Mouse (Mus musculus) left cerebral cortex, postnatal 36 days (tissue): ENCODE results near the gene Ermp1. TPM values are rescaled to one million over a fixed set of nuclear protein-coding genes. Genes with fewer than 3 reads are reported as not detected.
"Not testable (repeated sequence)": the region's sequence is repeated elsewhere in the genome, so short reads cannot be mapped to it uniquely, and the experiment has no call there.

Experiments used
- DNase-seq, 2 experiments: peaks; one replicate each; pipeline ENCODE4 v3.0.0; 2021 to 2022; ENCODE audit warnings: low spot score in 2 of 2, mixed read lengths in 1 of 2
- intact Hi-C: fragments of 180-260 bp; cut with DNase I; formaldehyde crosslinking; loops from one replicate; pipeline ENCODE4 v1.15.1; 2025
- total RNA-seq, 2 experiments: library from RNA; stranded (reverse); gene quantifications; 2 replicates each; pipeline ENCODE4 v1.2.3; 2021

Gene Ermp1
- total RNA-seq, 2 experiments from 2014 or later, result 35.5 to 35.9 TPM

DNA sequence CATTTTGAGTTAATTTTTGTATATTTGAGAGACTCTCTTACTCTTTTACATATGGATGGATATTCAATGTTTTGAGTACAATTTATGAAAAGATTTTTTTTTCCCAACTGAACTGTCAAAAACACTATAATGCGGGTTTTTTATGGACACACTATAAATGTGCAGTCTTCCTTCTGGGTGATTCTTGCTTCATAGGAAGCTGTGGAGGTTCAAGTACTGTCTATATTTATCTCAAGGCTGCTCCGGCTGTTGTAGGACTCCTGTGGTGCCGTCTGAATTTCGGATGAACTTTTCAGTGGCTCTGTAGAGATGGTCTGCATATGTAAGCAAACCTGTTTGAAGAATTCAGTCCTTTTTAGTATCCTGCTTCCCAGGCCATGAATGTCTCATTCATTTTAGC is 40.0 kb downstream of the Ermp1 start:
- DNase-seq, result no peak
- intact Hi-C loops, result no loop called here

DNA sequence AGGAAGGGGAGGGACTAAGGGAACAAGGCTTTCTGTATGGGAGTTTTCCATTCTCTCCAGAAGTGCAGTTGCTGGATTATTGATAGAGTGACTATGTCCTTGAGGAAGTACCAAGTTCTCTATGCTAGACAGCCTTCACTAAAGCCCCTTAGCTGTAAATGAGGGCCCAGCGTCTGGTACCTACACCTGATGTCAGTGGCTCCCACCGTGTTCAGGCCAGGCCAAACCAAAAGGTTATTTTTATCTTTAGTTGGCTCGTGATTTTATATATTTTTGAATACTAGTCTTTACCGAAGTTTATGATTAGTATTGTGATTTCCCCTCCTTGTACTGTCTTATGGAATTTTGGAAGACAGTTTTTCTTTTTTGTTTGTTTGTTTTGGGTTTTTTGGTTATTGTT is 40.7 kb downstream of the Ermp1 start:
- intact Hi-C loops, result no loop called here
- no peak for DNase-seq

DNA sequence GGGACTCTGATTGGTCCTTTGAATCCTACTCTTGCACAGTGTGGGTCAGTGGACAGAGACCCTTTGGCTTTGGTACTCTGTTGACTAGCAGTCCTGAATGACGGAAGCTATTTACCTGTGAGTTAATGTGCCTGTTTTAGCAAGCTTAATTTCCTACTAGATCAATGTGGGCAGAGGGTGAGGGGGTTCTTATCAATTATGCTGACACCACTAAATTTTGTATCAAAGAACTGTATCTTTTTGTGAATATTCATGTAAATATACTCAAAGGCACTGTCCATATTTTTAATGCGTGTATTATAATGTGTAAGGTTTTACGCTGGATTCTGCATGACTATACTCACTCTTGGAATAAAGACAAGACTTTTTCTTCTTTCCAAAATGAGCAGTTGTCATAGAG is 43.6 kb downstream of the Ermp1 start:
- DNase-seq, result no peak
- intact Hi-C loops, result no loop called here

DNA sequence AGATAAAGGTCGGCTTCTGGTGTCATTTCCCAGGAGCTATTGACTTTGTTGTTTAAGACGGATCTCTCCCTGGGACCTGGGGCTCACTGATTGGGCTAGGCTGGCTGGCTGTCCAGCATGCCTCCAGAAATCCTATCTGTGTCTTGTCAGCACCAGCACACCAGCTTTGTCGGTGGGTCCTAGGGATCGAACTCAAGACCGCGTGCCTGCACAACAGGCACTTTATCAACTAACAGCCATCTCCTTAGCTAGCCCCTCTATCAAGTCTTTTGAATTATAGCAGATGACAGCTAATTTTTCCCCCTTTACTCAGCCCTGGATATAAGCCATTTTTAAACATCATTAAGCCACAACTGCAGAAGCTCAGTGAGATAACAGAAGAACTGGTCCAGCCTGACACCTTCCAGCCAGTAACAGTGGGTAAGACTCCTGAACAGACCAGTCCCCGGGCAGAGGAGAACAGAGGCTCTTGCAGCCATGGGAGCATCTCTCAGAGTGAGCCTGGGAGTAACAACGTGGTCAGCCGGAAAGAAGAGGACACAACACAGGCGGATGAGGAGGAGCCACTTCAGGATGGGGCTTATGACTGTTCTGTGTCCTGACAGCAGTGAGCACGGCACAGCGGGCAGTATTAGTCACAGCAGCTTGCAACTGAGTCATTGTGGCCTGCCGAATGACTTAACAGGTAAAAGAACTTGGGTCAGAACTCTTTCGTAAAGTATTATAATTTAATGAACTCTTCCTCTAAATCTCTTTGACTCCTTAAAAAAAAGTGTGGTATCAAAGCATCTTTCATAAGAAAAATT is 44.5 kb downstream of the Ermp1 start:
- no peak for DNase-seq
- intact Hi-C loops, result no loop called here

DNA sequence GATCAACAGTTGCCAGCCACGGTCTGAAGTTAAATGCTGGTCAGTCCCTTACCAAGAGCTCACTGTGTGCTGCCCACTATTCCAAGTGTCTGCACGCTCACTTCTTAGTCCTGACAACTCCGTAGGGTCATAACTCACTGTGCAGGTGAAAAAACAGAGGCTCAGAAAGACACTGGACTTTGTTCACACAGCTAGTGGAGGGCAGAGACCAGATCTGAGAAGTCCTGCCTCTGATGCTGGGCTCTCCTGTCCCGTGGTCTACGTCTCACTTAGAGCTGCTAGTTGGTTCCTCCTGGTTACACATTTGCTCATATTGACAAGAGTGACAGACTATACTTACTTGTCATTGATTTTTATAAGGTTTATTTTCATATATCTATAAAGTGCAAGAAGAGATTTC is 49.2 kb downstream of the Ermp1 start:
- intact Hi-C loops, result no loop called here
- no peak for DNase-seq

DNA sequence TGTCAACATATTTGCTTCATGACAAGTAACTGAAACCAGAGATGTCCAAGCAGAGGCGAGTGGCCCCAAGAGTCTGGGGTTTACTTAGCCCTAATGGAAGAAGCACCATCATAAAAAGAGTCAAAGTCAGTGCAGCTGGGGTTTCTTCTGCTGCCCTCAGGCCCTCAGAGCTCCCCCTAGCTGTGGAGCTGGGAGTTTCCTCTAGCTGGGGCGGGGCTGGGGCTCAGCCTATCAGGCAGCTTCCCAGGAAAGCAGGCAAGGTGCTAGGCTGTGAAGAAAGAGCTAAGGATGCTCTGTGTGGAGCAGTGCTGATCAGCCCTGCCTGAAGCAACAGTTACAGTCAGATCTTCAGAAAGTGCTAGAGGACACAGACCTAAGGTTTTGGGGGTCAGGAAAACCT is 51.2 kb downstream of the Ermp1 start:
- no peak for DNase-seq
- intact Hi-C loops, result no loop called here

DNA sequence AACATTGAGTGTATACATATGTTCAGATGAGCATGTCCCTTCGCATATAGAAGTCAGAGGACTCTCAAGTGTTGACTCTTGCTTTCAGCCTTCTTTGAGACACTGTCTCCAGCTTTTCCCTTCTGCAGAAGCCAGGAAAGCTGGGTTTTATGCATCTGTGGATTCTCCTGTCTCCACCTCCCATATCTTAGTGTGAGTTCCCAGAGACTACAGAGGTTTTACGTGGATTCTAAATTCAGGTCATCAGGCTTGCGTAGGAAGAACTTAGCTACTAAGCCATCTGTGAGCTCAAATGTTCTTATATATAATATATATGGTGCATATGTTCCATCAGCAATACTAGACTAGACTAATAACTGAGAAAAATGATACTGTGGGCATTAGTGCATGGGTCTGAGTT is 51.9 kb downstream of the Ermp1 start:
- intact Hi-C loops, result no loop called here
- no peak for DNase-seq

DNA sequence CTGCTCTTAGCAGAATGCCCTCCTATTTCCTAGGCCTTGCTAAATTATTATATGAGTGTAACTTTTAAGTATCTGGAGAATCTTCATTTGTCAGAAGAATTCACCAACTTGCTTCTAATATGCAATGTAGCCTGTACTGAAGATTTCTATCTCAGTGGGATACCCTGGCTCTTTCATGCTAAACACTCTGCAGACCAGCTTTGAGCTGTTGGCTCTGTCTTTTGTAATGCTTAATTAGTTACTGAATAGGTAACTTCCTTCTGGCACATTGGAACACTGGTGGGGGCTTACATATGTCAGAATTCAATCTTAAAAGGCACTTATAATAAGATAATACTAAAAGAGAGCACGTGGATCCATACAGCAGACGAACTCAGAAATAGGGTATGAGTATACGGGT is 54.4 kb downstream of the Ermp1 start:
- DNase-seq, intact Hi-C loops: not testable (repeated sequence)

DNA sequence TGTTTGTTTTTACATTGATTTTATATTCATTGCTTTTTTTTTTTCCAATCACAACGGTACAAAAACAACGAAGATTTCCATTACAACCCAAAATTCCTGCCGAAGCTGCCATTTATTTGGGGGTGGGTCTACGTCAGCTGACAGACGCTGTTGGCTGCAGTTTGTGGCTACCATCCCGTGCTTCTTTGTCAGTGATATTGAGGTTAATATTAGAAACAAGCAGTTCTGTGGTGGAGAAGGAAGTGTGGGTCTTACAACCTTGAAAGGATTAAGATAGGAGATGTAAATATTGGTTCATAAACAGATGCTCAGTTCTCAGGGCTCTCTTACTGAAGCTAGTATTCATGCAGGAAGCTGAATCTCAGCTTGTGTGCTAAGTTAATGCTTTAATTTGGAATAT is 64.5 kb downstream of the Ermp1 start:
- intact Hi-C loops, result no loop called here
- no peak for DNase-seq

DNA sequence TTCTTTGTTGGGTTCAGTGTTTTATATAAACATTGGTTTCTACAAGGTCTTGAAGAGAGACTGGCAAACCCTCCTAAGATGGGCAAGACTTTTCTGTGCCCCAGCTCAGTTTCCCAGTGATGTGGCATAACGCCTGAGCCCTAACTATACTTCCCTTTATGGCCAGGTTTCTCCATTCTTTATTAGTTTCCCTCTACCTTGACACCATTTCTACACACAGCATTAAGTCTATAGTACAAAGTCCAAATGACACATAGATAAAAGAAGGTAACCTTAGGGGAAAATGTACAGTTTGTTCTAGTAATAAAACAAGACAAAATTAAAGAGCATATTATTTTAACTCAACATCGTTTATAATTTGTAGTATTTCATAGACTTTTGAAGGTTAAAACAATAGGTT is 65.8 kb downstream of the Ermp1 start:
- intact Hi-C loops, result no loop called here
- no peak for DNase-seq

DNA sequence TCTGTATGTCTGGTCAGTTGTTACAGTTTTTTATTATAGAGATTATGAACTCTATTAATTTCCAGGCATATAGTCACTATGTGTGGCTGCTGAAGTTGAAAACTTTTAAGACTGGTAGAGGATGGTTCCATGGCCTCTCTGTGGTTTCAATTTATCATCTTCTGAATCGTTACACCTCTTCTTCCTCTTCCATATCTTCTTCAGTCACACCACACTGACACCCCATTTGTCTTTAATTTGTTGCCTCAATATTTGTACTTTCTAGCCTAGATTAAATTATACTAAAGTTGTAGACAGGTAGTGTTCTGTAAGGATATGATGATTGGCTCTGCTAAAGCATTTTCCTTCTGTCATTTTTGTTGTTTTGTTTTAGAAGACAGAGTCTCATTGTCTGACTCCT is 81.7 kb downstream of the Ermp1 start:
- intact Hi-C loops, result no loop called here
- no peak for DNase-seq

DNA sequence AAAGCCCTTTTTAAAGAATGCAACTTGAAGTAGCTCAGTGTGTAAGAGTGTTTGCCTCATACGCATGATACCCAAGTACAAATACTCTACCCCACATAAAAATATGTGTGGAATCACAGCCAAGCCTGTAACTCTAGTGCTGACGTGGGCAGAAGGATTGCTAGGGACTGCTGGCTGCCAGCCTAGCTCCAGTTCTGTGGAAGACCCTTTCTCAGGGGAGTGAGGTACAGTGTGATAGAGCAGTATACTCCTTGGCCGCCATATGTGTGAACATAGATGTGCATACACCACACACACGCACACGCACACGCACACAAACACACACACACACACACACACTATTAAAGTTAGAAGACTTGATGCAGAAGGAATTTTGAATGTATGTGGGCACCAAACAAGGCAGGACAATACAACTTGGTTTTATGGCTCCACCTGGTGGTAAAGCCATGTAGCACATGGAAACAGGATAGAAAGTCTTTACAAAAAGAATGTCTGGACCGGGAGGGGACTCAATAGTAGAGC is 84.9 kb downstream of the Ermp1 start:
- peak; percentile 14 to 49 for DNase-seq
- intact Hi-C loops, result loop anchor here (5.0 kb wide), 1 partner anchor 41 kb away; the partner anchor contains the start of gene Ric1

DNA sequence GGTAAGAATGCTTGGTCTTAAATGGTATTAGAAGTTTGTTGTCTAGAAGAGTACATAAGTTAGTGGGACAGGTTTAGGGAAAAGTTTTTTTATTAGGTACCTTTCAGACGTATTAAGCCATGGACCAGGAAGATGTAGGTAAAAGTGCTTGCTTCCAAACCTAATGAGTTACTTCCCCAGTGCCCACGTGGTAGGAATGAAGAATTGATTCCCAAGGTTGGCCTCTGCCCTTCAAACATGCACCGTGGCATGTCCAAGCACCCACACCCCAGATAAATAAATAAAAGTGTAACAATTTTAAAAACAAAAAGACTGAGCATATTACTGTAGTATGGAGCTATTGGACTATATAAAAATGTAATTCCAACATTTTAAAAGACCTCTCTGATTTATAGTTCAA is 85.6 kb downstream of the Ermp1 start:
- no peak for DNase-seq
- intact Hi-C loops, result loop anchor here (5.0 kb wide), 1 partner anchor 40 kb away; the partner anchor contains the start of gene Ric1

DNA sequence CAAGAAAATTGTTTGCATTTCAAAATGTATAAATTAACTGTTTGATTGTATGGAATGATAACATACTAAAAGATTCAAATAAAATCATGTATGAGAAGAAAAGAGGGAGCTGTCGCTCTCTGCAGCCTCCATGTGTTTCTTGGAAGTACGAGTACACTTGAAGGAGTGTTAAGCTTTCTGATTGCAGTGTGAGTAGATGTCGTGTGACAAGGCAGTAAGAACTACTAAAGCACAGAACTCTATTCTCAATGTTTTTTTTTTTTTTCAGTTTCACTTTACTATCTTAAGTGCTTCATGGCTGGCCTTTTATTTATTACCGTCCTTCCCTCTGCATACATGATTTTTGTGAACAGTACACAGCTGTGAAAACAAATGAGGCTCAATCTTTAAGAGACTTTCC is 86.0 kb downstream of the Ermp1 start:
- DNase-seq, result no peak
- intact Hi-C loops, result loop anchor here (5.0 kb wide), 1 partner anchor 40 kb away; the partner anchor contains the start of gene Ric1

Other genes starting within 250 kb of the Ermp1 start
- gene Pdcd1lg2, start 237.5 kb downstream of the Ermp1 start, total RNA-seq, result under 1 TPM; 0.20 to 0.32 TPM
- gene Ric1, start 126.1 kb downstream of the Ermp1 start, total RNA-seq, result 10 to 100 TPM; 32.2 to 37.9 TPM
- under 1 TPM in 1 of 2 experiments, not detected in 1; 0.45 TPM for gene Mlana, start 49.4 kb upstream of the Ermp1 start, total RNA-seq
- gene 9930021J03Rik, start 157.6 kb upstream of the Ermp1 start, total RNA-seq, result 10 to 100 TPM; 33.2 to 40.4 TPM
- gene Ranbp6, start 164.6 kb upstream of the Ermp1 start, total RNA-seq, result 10 to 100 TPM; 31.1 to 33.8 TPM